Mouse (Mus musculus) adrenal gland, adult 2 months (tissue): ENCODE measurements around the gene Yy1. TPM values are rescaled to one million over a fixed set of nuclear protein-coding genes. Genes with fewer than 3 reads are reported as not detected.

ENCODE experiments used
- DNase-seq: peaks from one replicate; pipeline ENCODE4 v3.0.0; 2021
- polyA plus RNA-seq: library from polyadenylated mRNA; depleted of rRNA; stranded (reverse); fragments of >200 nt; gene quantifications from 2 replicates; pipeline ENCODE4 v1.2.3, GENCODE M21; 2012
- total RNA-seq, 2 experiments: library from RNA; stranded (reverse); gene quantifications; 2 replicates each; pipeline ENCODE4 v1.2.3; 2021

The Yy1 gene
- total and polyA plus RNA-seq, 3 experiments: 27.8 to 102 (median 56.2) TPM

DNA sequence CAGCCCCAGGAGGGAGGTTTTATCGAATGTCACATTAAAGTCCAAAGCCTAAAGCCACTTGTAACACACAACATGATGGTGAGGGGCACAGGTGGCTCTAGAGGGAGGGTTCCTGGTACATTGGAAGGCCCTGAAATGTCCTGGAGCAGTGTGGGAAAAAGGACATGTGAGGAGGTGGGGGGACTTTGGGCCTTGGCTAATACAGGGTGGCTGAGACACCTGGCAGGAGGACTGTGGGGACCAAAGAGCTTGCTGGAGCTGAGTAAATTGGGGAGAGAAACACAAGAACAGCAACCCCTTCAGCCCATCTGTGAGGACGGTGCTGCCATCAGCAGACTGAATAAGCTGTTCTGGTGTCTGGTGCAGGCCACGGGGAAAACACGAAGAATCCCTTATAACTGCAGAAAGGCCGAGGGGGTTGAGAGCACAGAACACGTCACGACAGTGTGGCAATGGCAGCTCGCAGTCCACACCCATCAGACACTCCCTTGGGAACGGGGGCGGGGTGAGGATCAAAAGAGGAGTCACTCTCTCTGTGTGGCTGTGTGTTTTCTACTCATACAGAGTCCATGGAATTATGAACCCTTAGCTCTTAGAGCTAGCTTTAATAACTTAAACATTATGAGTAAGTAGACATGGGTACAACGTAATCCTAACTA is 24.4 kb upstream of the Yy1 start:
- no peak for DNase-seq

DNA sequence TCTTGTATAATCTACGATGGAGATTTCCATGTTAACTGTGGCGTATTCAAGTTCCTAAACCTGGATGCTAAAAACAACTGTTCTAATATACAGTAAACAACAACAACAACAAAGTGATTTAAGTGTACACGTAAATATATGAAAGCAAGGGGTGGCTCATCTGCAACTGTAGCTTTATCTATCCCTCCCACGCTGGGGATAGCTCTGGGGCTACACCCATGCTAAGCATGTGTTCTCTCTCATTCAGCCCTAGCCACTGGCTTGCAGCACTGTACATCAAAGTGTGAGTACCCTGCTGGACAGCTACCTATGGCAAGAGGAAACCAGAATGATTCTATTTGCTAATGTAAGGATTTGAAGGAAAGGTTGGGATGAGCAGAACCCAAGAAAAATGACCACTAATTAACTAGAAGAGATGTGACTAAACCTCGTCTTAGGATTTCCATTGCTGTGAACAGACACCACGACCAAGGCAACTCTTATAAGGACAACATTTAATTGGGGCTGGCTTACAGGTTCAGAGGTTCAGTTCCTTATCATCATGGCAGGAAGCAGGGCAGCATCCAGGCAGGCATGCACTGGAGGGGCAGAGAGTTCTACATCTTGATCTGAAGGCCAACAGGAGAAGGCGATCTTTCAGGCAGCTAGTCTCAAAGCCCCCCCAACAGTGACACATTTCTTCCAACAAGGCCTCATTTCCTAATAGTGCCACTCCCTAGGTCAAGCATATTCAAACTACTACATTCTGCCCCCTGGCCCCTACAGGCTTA is 12.5 kb upstream of the Yy1 start:
- no peak for DNase-seq

DNA sequence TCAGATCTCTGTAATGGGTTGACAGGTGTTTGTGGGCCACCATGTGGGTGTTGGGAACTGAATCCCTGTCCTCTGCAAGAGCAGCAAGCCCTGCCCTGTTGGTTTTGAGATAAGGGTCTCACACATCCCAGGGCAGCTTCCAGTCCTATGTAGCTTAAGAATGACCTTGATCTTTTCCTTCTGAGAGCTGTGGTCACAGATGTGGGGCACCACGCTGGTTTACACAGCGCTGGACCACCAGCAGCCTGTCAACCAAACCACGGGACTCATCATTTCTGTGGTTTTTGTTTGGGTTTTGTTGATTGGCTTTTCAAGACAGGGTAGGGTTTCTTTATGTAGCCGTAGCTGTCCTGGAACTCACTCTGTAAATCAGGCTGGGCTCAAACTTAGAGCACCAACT is 7.6 kb upstream of the Yy1 start:
- DNase-seq: no peak

DNA sequence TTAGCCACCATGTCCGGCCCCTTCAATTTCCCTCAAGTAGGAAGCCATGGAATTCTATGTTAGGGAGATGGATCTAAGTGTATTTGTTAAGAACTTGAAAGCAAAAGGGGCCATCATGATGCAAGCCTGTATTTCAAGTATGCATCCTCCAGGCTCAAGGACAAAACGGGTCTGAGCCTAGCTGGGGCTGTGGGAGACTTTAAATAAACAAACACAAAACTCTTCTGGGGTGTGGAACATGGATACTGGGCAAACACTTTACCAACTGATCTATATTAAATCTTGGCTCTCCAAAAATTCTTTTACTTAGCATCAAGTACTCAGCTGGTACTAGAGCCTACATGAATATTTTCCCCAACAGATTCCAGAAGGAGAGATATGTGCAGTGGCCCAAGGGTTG is 5.4 kb upstream of the Yy1 start:
- DNase-seq: no peak

DNA sequence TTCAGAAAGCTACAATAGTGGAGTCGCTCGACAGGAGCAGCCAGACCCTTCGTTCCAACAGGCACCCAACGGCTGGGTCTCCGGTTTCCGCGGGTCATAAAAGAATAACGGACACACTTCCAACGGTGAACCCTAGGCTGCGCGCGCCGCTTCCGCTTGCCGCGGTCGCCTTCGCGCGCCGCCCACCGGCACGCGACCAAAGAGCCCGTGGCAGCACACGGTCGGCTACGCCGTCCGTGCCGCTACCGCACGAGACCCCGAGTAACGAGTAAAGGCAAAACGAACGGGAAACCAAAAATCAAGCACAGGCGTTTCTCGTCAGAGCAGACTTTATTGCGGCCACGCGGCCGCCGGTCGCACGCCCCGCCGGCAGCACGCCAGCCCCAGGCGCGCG is 624 bp upstream of the Yy1 start:
- peak; percentile 85 for DNase-seq

DNA sequence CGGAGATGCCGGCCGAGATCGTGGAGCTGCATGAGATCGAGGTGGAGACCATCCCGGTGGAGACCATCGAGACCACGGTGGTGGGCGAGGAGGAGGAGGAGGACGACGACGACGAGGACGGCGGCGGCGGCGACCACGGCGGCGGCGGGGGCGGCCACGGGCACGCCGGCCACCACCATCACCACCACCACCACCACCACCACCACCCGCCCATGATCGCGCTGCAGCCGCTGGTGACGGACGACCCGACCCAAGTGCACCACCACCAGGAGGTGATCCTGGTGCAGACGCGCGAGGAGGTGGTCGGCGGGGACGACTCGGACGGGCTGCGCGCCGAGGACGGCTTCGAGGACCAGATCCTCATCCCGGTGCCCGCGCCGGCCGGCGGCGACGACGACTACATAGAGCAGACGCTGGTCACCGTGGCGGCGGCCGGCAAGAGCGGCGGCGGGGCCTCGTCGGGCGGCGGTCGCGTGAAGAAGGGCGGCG is 724 bp downstream of the Yy1 start:
- peak; percentile 57 for DNase-seq

DNA sequence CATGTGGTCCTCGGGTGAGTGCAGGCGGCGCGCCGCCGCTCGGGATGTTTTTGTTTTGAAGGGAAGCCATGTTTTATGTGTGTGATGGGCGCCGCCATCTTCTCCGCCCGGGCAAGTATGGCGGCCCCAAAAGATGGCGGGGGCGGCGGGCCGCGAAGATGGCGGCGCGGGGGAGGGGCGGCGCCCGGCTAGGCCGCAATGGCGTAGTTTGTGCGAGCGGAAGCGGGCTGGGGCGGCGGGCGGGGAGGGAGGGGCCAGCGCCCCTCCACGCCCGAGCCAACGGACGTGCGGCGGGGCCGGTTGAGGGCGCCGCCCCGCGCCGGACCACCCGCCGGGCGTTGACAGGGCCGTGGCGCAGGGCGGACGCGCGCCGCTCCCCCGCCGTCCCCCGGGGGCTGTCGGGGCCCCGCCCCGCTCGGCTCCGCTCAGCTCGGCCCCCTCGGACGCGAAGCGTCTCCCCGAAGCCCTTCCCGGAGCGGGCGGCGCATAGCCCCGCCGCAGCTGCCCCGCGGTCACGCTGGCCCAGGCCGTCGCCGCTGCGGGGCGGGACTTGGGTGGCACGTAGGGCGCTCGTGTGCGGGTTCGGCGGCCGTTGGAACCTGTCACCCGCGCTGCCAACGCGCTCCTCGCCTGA is 1.4 kb downstream of the Yy1 start:
- DNase-seq: peak; percentile 91

DNA sequence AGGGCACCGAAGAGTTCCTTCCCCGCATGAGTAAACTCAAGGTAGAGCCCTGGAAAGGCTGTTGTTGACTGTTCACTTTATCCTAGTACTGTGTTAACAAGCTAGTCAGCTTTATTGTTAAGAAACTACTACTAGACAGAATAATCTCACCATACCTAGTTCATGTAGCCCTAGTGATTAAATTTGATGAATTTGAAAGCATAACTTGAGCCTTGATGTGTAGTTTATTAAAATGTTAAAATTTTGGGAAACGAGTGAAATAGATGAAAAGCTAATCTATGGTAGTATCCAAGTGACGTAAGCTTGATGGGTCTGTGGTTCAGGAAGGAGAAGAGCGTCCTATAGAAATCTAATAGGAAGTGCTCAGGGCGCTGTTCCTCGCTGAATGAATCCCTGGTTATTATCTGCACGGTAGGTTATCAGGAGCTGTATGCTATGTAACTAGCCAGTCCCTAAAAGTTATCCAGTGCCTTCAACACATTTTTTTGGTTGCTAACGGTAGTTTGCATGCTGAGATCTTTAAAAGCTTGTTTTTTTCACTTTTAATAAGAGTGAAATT is 2.3 kb downstream of the Yy1 start:
- no peak for DNase-seq

DNA sequence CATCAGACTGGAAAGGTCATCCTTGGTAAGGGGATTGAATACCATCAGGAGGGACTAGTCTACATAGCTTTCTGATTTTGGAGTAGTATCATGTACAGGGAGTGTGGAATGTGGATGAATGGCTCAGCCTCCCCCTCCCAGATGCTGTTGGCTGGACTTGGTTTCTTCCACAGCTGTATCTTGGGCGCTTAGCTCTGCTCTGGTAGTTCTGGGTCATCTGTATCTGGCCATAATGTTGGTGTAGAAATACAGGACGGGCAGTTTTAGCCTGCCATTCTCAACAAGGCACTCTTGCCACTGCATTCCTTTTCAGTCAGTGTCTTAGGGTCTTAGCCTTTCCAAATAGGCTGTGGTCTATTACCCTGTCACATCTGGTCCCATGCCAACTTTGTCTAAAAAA is 8.8 kb downstream of the Yy1 start:
- DNase-seq: no peak

DNA sequence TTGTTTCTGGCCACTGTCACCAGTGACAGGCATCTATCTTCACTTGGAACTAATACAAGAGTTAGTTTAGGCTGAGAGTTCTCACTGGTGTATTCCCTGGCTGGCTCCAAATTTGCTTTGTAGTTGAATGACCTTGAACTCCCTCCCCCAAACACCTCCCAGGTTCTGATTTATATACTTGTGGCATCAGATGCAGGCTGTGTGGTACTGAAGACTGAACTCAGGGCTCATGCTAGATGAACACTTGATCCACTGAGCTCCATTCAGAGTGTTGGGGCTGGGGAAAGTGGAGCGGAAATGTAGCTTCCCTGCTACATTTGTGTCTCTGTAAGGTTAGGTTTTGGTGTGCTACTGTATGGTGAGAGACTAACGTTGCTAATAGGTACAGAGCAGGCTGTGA is 11.6 kb downstream of the Yy1 start:
- DNase-seq: no peak

DNA sequence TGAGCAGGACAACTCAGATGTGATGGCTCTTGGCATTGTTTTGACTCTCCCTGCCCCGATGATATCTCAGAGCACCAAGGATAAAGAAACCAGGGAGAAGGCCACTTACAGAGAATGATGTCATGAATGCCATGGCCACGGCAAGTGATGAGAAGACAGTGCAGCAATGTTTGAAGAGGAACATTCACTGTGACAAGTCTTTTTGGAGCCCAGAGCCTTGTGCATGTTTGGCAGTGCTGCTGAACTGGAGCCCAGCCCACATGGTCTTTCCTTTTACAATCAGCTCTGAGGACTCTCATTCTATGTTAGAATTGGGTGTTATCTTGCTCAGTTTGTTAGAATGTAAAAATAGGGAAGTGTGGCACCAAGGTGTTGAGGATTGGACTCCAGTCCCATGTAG is 15.7 kb downstream of the Yy1 start:
- peak; percentile 83 for DNase-seq

DNA sequence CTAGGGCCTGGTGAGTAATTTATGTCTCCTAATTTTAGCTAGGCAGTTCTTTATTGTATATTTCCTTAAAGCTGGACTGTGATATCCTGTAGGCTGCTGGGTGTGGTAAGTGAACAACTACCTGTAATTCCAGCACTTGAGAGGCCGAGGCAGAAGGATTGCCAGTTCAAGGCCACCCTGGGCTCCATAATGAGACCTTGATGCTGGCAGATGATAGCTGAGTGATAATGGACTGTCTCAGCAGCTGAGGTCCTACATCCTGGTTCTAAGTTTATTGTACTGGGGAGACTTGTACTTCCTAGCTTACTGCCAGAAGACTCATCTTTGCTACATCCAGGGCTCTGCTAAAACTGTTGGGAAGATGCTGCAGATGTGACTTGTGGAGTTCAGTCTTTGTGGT is 17.0 kb downstream of the Yy1 start:
- peak; percentile 45 for DNase-seq

DNA sequence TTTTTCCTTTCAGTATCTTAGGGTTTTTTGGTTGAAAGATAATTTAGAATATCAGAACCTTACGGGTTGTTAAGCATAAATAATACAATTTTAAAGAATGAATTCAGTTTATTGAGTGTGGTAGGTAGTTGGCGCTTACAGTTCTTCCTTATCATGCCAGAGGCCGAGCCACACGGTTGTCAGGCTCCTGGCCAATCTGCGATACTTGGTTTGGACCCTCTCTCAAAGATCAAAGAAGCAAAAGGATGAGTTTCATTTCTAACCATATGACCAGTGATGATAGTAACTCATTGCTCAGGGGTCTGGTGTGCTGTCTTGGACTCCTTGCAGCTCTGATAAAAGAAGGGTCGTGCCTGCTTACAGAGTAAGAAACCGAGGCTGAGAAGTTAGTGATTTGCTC is 17.5 kb downstream of the Yy1 start:
- no peak for DNase-seq

DNA sequence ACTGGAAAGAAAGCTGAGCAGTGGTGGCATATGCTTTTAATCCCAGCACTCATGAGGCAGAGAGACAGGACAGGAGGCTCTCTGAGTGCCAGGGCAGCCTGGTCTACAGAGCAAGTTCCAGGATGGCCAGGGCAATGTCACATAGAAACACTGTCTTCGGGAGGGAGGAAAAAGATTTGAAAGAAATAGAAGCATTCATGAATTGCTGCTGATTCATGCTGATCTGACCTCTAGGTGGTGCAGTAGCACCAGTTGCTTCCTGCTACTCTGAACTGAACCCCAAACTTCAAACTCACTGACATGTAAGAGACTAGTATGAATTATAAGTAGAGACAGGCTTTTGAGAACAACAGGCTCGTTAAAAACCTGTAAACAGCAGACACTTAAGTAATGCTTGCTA is 18.4 kb downstream of the Yy1 start:
- DNase-seq: peak; percentile 45

DNA sequence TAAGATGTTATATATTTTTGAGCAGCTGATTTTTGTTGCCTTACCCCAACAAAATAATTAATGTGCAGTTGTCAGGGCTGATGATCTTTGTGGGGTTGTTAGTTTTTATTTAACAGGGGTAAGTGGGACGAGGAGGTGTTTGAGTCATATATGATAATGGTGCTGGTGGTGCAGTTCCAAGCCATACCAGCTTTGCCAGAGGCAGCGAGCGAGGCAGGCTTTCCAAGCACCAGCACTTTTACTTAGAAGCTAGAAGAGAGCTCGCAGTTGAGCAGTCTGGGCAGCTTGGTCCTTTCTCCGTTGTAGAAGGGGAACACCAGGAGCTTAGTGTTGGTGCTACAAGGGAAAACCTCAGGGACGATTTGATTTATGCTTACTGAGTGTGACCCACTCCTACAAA is 19.7 kb downstream of the Yy1 start:
- DNase-seq: no peak

DNA sequence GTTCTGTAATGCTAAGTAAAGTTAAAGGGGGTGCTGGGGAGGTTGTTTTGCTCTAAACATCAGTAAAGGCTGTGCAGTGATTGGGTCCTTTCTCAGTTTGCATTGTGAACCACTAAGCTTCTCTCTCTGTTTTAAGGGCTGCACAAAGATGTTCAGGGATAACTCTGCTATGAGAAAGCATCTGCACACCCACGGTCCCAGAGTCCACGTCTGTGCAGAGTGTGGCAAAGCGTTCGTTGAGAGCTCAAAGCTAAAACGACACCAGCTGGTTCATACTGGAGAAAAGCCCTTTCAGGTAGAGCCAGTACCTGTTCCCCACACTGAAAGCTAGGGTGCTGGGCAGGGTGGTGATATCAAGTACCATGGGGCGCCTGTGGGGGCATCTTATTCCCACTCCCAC is 21.7 kb downstream of the Yy1 start:
- DNase-seq: no peak

DNA sequence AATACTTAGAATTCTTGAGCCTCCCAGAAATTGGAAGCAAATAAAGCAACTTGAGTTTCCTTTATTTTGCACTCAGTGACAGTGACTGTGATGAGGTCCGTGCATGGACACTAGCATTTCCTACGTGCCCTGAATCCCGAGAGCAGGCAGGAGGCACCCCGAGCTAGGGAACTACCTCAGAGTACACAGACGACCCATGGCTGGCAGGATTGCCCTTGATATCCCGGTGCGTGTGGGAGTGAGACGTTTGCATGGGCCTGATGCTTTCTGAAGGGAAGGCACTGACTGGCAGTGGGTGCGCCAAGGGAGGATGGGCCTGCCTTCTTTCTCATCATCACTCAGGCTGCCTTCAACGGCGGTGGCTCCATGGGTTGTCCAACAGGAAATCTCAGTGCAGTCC is 23.8 kb downstream of the Yy1 start:
- DNase-seq: no peak

DNA sequence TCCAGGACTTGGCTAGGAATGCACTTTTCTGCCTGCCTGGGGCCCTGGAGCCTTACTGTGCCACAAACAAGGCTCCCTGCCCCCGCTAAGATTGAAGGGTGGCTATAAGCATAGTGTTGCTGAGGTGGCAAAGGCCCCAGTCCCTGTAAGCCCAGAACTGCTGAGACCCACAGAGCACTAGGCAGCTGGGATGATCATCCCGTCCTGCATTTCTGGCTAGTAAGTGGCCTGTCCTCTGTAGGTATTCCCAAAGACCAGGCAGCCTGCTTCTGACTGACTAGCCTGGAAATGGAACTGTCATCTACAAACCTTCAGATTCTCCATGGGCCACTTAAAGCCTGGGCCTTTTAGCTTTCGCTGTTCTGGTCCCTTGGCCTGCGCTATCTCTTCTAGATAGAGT is 27.7 kb downstream of the Yy1 start:
- DNase-seq: no peak

DNA sequence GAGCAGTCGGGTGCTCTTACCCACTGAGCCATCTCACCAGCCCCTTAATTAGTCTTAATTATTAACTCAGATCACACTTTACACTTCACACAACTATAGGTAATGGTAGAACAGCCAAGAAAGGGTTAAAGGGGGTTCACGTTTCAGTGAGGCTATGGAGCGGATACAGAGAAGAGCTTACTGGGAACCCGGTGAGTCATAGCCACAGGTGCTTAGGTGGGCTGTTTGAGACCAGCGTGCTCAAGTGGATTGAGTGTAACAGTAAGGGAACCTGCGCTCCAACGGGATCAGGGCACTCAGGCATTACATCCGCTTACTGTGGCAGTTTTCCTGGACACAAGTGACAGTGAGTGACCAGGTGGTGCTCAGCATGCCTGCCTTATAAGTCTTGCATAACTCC is 30.3 kb downstream of the Yy1 start:
- no peak for DNase-seq

DNA sequence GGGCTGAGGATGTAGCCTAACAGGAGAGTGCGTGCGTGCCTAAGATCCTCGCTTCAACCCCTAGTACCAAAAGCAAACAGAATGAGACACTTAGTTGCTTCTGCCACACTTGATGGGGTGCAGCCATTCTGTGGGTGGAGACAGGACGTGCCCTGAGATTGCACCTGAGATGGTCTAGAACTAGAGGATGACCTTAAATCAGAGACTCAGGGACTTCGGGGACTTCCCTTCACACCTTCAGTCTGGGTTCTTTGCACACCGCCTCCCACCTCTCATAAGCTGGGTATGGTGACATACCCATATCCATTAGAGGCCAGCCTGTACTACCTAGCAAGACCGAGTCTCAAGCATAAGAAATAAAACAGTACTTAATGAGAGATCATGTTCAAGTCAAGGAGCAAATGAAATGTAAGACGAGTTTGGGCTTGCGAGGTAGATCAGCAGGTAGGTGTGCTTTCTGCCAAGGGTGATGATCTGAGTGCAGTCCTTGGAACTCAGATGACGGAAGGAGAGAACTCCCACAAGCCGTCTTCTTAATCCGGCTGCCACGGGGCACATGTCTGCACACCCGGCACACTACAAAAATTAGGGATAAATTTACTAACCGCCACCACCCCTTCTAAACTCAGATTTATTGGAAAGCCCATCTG is 31.6 kb downstream of the Yy1 start:
- no peak for DNase-seq

DNA sequence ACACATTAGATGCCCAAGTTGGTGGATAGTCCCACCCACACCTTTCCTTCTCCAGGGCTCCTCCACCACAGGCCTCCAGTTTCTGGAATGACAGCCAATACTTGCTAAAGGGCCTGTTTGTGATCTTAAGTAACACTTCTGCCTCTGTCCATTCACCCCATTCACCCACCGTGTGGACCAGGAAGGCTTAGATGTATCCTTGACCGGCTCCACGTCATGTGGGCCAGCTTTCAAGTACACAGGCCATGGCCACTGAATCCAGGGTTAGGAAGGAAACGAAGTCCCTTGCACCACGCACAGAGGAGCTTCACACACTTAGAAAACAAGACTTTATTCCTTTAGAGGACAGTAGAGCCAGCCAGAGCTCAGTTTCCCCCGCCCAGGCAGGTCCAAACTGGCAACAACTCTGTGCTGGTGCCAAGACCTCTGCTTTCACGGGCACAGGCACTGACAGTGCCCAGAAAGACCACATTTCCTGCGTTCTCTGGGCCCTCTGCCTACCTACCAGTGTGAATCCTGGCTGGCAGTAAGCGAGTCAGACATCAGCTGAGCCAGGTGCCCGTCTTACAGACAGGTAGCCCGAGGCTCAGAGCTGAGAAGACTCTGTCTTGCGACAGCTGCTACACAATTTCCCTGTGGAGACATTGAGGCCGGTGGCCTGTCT is 32.9 kb downstream of the Yy1 start:
- no peak for DNase-seq
